Mouse (Mus musculus) testis, postnatal 14 days (tissue): ENCODE data around the gene Aldh3b2.
"Not testable (repeated sequence)": the region's sequence is repeated elsewhere in the genome, so short reads cannot be mapped to it uniquely, and the experiment has no call there.

Experiments
- DNase-seq: peaks from one replicate; pipeline ENCODE4 v3.0.0; 2021; ENCODE audit warnings: low spot score

Aldh3b2 gene

DNA sequence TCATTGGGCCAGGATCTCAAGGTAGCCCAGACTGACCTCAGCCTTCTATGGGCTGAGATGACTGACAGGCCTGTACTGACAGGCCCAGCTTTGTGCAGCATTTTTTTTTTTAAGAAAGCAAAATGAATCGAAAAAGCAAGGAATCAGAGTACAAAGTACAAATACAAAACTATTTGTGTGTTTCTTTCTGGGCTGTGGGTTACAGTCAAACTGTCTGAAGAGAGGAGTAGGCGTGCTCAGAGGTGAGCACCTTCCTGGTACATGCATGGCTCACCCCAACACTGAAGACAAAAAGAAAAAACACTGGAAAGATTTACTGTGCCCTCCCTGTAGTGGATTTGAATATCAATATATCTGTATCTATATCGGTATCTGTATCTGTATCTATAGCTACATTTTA, 24.3 kb upstream of the Aldh3b2 start:
- DNase-seq: no peak

DNA sequence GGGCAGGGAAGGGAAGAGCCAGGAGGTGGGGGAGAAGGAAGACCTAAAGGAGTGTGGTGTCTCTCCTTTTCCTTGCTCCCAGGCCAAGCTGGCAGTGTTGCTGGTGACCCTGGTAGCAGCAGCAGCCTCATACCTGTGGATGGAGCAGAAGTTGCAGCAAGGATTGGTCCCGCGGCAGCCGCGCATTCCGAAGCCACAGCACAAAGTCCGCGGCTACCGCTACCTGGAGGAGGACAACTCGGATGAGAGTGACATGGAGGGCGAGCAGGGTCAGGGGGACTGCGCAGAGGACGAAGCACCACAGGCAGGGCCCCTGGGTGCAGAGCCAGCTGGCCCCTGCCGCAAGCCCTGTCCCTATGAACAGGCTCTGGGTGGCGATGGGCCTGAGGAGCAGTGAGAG, 23.6 kb upstream of the Aldh3b2 start:
- no peak for DNase-seq

DNA sequence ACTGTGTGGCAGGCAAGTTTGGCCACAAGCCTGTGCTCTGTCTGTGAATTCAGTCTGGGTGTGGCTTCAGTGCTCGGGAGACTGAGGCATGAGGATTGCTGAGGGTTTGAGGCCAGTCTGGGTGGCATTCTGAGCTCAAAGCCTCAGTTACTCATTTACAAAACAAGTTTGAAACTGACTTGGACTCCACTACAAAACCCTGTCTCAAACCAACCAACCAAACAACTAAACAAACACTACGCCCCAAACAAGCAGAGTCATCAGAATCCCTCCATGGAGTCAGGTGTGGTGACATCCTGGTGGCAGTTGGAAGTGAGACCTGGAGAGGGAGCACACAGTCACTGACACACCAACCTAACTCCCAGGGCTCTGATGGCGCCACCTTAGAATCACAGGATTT, 21.8 kb upstream of the Aldh3b2 start:
- DNase-seq: no peak

DNA sequence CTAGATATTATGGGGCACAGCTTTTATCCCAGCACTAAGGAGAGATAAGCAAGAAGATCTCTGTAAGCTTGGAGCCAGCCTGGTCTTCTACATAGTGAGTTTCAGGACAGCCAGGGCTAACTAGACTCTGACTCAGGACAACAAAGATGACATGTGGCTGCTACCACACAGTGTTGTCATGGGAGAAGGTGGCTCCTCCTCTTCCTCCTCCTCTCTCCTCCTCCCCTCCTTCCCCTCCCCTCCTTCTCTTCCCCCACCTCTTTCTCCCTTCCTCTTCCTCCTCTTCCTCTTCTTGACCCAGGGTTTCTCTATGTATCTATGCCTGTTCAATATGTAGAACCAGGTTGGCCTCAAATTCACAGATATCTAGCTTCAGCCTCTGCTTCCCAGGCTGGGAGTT, 20.7 kb upstream of the Aldh3b2 start:
- DNase-seq: no peak

DNA sequence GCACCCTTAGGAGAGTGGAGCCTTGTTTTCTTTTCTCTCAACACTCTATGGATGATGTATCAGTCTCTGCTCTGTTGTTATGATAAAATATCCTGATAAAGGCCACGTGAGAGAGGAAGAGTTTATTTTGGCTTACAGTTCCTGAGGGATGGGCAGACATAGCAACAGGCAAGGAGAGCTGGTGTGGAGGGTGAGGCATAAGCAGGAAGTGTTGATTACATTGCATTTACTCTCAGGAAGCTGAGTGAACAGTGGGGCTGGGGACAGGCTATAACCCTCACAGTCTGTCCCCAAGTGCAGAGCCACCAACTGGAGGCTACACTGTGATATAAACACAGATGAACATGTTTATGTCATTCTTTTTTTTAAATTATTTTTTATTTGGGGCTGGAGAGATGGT, 20.0 kb upstream of the Aldh3b2 start:
- no peak for DNase-seq

DNA sequence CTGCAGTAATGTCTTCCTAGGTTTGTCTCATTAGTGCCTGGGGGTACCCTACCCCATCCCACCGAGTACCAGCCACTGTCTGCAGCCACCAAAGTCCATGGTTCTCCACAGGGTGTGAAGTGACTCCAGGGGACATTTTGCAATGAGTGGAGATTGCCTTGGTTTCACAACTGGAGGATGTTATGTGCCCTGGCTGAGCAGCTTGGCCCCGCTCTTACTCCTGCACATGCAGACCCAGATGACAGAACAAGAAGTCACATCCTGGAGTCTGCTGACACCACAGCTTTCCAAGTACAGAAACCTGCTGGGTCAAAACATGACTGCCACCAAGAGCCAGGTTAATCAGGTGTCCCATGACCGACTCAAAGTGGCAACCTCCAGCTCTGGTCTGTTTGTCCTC, 17.1 kb upstream of the Aldh3b2 start:
- no peak for DNase-seq

DNA sequence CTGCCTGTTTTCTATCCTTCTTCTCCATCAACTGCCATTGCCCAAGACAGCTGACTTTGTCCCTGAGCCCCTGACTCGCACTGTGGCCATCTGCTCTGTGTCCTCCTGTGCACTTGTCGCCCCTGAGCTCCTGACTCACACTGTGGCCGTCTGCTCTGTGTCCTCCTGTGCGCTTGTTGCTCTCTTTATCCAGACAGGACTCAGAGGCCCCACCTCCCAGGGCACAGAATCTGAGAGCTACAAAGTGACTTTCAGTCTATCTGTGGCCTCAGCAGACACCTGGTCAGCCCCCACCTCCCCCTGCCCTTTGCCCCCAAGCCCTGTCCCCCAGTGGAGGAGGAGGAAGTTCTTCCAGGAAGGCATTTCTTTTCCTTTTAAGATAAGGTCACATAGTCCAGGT, 16.3 kb upstream of the Aldh3b2 start:
- no peak for DNase-seq

DNA sequence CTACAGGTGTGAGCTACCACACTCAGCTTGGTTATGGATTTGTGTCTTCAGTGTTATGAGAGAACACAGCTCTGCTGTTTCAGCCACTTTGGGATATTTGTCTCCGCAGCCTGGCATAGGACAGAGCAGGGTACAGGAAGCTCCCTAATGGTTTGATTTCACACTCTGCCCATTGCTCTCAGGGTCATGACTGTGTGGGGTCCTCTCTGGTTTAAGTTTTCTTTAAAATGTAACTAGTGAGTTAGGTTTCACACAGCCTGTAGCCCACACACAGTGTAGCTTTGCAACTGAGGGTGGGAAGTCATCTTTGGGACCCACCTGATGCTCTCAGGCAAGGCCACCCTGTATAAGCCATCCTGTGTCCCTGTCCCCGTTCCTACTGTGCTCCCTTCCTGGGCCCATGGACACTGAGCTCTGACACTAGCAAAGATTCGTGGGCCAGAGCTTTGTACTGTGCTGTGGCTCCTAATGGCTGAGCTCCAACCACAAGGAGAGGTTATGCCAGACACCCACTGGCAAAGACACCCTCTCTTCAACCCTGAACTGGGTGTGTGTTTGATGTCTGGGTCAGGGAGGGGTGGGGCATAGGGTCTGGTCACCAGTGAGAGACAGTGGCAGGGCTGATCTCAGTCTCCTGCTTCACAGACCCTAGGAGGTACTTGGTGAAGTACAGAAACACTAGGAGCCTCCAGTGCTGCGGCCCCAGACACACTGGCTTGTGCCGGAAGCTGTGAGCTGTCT, 14.7 kb upstream of the Aldh3b2 start:
- not testable (repeated sequence) for DNase-seq

DNA sequence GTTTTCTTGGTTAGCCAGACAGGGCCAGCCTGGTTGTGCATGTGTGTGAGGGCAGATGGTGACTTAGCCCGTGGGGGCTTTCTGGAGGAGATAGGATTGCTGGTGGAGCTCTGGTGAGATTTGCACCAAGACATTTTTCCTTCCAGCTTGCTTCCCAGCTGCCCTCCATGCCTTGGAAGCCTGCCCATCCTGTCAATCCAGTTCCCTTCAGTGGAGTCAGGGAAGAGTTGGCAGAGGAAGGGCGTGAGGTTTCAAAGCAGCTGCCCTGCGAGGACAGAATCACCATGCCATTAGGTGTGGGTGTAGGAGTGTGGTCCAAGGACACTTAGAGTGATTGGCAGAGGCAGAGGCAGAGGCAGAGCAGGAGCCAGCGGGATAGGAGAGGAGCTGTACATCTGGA, 13.7 kb upstream of the Aldh3b2 start, which contains the start of gene Aldh3b3:
Gene Aldh3b3 (plus strand): TSS at position 176 of the 400 bp plus-strand sequence.
- no peak for DNase-seq

DNA sequence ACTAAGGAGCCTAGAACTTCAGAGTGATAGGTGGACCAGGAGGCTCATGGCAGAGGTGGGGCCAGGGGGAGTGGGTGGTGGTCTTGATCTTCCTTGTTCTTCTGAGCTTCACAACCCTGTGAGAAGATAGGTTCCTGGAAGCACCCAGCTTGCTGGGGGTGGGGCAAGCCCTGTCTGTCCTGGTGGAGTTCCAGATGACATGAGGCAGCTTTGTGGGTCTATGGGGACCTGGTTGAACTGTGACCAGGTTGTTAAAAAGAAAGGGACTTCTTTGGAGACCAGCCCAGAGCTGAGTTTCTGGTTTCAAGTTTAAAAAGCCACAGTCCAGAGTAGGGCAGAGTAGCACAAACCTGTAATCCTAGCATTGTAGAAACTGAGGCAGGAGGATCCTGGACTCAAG, 13.1 kb upstream of the Aldh3b2 start:
- DNase-seq: no peak

DNA sequence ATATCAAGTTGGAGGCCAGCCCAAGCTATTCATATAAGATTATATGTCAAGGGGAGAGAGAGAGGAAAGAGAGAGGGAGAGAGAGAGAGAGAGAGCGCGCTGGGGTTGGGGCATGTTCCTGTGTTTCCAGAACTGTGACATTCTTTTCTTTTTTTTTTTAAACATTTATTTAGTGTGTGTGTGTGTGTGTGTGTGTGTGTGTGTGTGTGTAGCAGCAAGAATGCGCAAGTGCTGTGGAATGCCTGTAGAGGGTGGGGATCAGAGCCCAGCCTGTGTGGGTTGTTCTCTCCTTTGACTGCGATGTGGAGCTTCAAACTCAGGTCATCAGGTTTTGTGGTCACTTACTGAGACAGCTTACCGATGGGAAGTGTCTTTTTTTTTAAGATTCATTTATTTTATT, 11.9 kb upstream of the Aldh3b2 start:
- no peak for DNase-seq

DNA sequence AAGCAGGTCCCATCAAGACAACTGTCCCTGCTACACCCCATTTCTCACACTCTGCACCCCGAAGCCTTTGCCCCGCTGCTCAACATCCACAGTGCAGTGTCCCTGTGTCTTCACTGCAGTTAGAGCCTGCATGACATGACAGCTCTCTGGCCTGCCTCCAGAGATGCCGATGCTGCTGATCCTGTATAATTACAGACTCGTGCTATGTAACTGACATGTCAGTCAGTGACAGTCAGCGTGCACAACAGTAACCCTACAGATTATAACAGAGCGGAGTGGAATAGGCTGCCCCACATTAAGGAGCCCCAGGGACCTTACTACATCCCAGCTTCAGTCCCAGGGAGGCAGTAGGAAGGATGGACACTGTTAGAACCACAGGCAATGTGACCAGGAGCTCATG, 10.3 kb upstream of the Aldh3b2 start:
- not testable (repeated sequence) for DNase-seq

DNA sequence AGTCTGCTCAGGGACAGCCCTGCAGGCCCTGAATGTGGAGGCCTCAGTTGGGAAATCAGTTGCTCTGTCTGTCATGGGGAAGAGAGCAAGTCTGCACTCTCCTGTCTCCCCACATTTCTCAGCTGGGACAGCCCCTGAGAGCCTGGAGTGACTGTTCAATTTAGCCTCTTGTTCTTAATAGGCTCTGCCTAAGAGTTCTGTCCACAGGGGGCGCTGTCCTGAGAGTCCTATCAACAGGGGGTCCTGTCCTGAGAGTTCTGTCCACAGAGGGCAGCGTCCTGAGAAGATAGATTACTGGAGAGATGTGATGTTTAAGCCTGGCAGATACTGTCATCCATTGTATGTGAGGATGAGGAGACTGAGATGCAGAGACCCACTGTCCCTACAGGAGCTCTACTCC, 9.7 kb upstream of the Aldh3b2 start:
- no peak for DNase-seq

DNA sequence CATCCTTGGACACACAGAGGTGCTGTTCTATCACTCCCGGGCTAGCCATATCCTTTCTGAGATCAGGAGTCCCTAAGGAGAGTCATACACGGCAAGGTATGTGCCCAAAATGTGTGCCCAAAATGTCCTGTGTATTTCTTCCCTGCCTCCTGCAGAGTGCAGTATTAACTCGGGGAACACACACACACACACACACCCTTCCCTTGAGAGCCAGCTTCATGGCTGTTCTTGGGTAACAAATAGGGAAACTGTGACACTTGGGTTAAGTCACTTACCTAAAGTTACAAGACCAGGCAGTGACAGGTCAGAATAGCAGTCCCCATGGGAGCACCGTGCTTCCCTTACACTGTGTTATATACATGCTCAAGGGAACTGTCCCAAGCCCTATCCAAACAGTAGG, 8.1 kb upstream of the Aldh3b2 start:
- DNase-seq: no peak

DNA sequence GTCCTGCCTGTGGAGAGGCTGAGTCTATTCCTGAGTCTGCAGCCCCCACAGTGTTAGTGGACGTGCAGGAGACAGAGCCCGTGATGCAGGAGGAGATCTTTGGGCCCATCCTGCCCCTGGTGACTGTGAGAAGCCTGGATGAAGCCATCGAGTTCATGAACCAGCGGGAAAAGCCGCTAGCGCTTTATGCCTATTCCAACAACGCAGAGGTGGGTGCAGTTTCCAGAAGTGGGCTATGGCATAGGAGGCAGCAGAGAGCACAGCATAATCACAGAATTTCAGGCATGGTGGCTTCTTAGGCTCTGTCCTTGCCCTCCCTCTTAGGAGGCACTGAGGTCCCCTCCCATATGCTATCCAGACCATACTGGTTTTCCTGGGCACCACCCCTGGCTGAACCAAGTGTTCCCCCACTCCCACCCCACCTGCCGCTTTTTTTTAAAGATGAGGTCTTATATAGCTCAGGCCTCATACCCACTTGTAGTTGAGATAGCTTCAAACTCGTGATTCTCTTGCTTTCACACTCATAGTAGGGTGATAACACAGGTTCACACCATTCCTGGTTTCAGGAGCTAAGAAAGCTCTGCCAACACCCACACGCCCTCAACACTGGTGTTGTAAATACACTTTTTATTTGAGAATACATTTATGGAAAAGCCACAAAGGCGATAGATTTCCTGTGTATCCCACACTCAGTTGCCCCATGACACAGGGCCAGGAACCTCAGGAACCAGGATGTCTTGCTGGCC, 5.6 kb upstream of the Aldh3b2 start:
- no peak for DNase-seq

DNA sequence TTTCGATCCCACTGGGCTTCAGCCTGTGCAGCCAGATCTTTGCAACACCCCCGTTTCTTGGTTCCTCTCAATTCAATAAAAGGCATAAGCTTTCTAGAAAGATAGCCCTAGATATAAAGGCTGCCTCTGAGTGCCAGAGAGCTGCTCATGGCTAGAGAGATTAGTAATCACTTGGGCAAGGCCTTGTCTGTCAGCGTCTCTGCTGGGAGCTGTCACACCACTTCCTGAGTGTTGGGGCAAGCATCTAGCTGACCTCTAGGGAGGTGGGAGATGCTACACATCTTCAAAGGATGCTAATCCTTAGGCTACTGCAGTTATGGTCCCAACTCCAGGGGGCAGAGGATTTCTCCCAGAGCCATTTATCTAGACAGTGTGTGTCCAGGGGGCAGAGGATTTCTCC, 4.9 kb upstream of the Aldh3b2 start:
- DNase-seq: no peak

DNA sequence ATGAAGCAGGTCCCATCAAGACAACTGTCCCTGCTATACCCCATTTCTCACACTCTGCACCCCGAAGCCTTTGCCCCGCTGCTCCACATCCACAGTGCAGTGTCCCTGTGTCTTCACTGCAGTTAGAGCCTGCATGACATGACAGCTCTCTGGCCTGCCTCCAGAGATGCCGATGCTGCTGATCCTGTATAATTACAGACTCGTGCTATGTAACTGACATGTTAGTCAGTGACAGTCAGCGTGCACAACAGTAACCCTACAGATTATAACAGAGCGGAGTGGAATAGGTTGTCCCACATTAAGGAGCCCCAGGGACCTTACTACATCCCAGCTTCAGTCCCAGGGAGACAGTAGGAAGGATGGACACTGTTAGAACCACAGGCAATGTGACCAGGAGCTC, 2.5 kb downstream of the Aldh3b2 start:
- not testable (repeated sequence) for DNase-seq

DNA sequence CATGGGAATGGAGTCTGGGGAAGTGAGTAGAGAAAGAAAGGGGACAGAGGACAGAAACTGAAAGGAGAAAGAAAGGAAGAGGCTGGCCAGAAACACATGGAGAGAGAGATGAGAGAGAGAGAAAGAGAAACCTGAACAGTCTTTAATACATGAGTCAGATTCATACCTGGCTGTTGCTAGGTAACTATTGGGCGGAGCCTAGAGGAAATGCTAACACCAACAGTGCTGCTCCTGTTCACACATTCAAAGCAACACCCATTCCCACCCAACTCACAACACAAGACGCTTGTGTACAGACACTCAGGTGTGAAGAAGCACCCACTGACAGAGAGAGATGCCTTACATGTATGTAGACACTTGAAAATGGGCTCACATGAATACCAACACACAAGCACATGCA, 3.7 kb downstream of the Aldh3b2 start:
- no peak for DNase-seq

DNA sequence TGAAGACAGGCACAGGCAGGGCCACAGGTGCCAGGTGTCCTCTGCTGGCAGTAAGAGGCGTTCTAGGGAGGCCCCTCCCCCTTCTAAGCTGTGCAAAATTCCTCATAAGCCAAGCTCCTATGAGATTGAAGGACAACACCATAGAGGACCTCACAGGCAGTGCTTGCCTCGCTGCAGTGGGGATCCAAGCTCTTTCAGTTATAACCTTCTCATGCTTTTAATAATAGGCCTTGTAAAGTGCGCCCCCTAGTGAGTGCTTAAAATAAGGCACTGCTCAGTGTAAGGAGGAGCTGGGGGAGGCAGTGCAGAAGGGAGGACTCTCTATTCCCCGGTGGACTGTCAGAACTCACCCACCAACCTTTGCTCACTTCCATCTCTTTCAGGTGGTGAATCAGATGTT, 8.2 kb downstream of the Aldh3b2 start:
- peak; percentile 68 for DNase-seq

DNA sequence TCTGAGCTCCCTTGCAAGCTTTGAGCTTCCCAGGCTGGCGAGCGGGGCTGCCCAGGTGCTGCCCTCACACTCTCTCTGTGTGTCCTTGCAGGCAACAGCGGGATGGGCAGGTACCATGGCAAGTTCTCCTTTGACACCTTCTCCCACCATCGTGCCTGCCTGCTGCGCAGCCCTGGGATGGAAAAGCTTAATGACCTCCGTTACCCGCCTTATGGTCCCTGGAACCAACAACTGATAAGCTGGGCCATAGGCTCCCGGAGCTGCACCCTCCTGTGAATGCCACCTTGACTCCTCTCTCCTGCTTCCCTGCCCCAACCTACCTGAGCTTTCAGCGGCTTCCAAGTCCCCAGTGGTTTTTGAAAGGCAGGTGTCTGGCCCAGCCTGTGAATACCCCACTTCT, 8.8 kb downstream of the Aldh3b2 start:
- DNase-seq: no peak

DNA sequence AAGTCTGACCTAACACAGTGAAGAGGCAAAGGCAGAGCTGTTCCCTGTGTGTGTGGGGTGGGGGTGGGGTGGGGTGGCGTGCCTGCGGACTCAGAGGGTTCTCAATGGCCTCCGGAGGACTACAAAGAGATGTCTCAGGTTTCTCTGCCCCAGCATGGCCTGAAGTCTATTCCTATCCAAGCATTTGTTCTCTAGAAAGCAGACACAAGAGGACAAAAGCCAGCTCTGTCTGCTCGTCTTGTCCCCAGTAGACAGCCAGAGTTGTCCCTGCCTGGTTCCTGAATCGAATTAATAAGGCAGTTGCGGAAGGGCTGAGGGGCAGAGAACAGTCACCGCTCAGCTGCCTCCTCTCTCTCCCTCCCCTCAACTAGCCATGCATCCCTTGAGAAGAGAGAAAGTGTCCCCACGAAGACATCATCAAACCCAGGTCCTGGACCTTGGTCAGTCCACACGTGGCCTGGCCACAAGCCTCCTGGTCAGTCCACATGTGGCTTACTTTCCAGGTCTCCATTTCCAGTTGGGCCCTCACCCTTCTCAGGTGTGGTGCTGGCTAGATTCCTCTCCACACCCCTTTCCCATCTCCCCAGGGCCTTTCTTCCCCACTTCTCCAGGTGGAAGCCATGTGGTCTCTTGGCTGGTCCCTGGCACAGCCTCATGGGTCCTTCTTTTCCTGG, 11.5 kb downstream of the Aldh3b2 start:
- no peak for DNase-seq

DNA sequence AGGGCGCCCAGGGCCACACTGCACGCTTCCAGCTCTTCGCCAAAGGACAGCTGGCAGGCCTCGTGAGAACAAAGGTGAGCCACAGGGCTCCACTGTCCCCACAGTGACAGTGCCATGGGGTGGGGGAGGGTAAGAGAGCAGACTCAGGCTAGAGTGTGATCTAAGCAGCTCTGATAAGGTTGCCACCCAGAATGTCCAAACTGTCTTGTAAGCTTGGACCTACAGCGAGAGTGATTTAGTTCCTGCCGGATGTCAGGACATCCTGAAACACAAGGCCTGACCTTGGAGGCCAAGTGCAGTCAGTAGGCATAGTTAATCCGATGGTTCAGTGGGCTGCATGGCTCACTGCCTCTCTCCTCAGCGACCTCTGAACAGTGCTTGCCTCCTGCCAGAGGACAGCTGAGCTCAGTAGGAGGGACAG, 13.1 kb downstream of the Aldh3b2 start:
- DNase-seq: no peak

DNA sequence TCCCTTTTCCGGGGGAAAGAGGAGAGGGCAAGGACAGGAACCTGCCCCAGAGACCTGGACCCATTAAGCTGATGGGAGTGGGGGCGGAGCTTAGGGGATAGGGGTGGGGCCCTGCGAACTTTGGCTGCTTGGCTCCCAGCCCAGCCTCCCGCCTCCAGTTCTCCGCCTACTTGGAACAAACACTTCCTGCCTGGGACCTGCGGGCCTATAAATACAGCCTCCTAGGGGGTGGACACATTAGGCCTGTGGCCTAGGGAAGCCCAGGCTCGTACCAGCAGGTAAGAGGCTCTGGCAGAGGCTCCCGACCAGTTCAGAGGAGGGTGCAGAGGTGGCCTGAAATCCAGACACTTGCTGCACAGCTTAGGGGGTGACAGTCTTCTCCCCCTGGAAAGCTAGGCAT, 14.2 kb downstream of the Aldh3b2 start, which contains the start of gene Acy3:
Gene Acy3 (plus strand): TSS at position 237 of the 400 bp plus-strand sequence.
- peak; percentile 75 for DNase-seq
